Mouse (Mus musculus): ENCODE results near the gene Gm28048. TPM values are rescaled to one million over a fixed set of nuclear protein-coding genes. Genes with fewer than 3 reads are reported as not detected.
A peak's percentile ranks its signal among the peaks of the same experiment; 100 is the strongest.

Gene Gm28048
- polyA plus RNA-seq, 1 experiment = 58.5 TPM

DNA sequence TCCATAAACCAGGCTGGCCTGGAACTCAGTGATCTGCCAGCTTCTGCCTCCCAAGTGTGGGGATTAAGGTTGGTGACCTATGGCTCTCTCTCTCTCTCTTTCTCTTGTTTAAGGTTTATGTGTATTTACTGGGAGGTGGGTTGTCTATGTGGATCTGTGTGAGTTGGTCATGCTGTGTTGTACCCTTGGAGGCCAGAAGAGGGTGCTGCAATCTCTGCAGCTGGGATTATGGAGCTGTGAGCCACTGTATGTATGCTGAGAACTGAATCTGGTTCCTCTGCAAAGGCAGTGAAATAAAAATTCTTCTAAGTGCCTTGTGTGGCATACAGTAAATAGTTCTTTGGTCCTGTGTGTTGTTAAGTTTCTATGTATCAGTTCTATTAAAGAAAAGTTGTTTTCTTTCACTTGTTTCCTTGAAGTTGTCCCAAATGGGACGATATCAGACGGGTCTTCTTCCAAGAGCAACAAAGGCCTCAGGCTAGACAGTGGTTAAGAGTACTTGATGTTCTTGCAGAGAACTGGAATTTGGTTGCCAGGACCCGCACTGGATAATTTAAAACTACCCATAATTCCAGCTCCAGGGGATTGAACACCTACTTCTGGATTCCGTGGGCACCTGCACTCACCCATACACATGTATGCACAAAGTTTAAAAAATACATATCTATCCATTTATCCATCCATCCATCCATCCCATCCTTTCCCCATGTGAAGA lies 31.8 kb upstream of the Gm28048 start:
- H3K27ac ChIP-seq (ENCODE audit: insufficient read depth, low read depth, low read length) = no peak overlapping the region
- TF ChIP-seq POLR2A (IDR thresholded peaks at IDR 0.05; ENCODE audit: borderline replicate concordance, low read depth, low read length) (no peak), CTCF (IDR thresholded peaks at IDR 0.05; ENCODE audit: low read depth, low read length) (no peak)
- no peaks in the 10 kb centered on the region for H3K4me1 ChIP-seq (ENCODE audit: control insufficient read depth, insufficient read depth, low read length)
- H3K4me3 ChIP-seq (ENCODE audit: insufficient read depth, low read length) = no peak overlapping the region

DNA sequence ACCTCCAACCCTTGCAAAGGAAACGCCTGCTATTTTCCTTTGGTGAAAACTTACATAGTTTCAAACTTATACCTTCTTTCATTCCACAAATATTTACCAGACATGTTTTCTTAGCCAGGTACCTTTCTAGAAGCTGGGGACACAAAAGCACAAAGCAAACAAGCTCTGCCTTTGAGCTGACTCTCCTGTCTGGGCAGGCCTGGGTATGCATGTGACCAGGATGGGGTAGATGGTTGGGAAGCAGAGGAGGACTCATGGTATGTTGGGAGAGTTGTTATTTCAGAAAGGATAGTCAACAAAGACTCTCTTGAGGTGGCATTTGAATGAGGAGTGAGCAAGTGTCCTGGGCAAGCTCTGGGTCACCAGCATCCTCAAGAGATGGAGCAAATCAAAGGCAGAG lies 31.2 kb upstream of the Gm28048 start:
- Histone ChIP-seq H3K4me3 (ENCODE audit: insufficient read depth, low read length) (no peak overlapping the region), H3K27ac (ENCODE audit: insufficient read depth, low read depth, low read length) (no peak overlapping the region), H3K4me1 (ENCODE audit: control insufficient read depth, insufficient read depth, low read length) (no peaks in the 10 kb centered on the region)
- TF ChIP-seq CTCF (IDR thresholded peaks at IDR 0.05; ENCODE audit: low read depth, low read length) (no peak), POLR2A (IDR thresholded peaks at IDR 0.05; ENCODE audit: borderline replicate concordance, low read depth, low read length) (no peak)

DNA sequence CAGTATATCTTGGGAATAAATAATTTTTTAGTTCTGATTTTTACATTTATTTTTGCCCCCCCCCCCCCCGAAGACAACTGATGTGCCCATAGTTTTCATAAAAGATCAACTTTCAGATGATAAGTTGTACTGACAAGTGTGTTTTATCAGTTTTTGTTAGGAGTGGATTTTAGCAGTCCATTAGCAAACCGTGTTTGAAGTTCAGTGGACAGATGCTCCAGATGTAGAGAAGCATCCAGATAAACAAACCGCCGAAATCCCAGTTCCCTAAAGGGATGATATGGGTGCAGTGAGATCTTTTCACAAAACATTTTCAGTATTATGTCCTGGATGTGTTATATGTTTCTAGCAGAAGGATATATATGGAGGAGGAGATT lies 26.9 kb upstream of the Gm28048 start:
- Histone ChIP-seq H3K4me1 (ENCODE audit: control insufficient read depth, insufficient read depth, low read length) (peaks cover 2% of the 10 kb centered on the region; the same call in 1 of the 2 replicates), H3K4me3 (ENCODE audit: insufficient read depth, low read length) (peak overlapping the region; percentile 75), H3K27ac (ENCODE audit: insufficient read depth, low read depth, low read length) (no peak overlapping the region)
- no peak for TF ChIP-seq POLR2A (IDR thresholded peaks at IDR 0.05; ENCODE audit: borderline replicate concordance, low read depth, low read length)
- no peak for TF ChIP-seq CTCF (IDR thresholded peaks at IDR 0.05; ENCODE audit: low read depth, low read length)

DNA sequence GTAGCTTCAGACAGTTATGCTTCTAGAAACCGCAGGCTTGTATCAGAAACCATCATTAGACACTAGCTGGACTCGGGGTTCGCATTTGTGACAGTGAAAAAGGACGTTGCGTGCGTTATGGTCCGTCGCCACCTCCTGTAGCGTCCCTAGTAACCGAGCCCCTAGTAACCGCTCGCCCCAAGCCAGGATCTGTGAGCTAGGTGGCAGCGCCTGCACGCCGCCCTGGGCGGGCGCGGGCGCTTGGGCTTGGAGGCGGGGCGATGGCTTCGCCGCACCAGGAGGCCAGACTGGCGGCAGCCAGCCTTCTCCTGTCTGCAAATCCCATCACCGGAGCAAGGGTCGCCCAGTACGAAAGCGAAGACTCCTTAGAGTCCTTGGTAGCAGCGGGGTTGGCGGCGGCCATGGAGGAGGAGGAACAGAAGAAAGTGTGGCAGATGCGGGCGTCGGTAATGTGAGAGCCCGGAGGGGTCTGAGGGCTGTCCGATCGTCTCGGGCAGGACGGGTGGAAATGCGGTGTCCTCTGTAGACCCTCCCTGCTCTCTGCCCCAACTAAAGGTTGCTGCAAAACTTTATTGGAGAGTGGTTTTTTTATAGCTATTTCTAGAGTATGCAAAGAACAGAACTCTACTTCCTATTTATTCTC lies 26.4 kb upstream of the Gm28048 start:
- H3K27ac ChIP-seq (ENCODE audit: insufficient read depth, low read depth, low read length) = peak overlapping the region; percentile 77
- no peak for TF ChIP-seq CTCF (IDR thresholded peaks at IDR 0.05; ENCODE audit: low read depth, low read length)
- TF ChIP-seq POLR2A (IDR thresholded peaks at IDR 0.05; ENCODE audit: borderline replicate concordance, low read depth, low read length) = 0 out of 2 replicates have a peak, but pooled peaks have one; percentile 42
- peak overlapping the region; percentile 75 for H3K4me3 ChIP-seq (ENCODE audit: insufficient read depth, low read length)
- peaks cover 2% of the 10 kb centered on the region; the same call in 1 of the 2 replicates for H3K4me1 ChIP-seq (ENCODE audit: control insufficient read depth, insufficient read depth, low read length)

DNA sequence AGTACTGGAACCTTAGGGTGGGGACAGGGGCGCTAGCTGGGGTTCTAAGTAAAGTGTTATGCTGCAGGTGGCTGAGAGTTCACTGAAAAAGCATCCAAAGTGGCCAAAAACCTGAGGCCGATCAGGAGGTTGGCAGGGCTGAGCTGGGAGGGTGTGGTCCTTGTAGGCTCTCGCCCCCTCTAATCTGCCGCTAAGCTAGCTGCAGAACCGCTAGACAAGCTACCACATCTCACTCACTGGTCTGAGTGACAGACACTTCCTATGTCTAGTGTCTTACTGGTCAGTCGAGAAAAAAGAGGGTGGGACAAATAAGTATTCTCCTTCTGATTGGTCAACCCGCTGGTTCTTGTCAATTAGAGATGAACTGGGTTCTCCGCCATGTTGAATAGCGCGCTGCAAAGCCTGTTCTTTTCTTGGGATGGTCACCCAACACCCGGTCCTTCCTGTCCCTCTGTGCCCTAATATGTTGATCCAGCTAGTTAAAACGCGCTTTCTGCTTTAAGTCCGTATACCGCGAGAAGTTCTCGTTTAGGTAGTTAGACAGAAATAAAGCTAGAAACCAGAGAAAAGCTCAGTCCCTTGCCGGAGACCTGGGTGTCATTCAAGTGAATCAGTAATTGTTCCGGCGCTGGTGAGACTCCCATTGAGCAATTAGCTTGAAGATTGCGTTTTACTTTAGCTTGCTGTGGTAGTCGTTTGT lies 25.7 kb upstream of the Gm28048 start, which contains the start of gene Fam161a:
TSS of gene Fam161a (plus strand) at position 51 of the 700 bp plus-strand sequence.
- peaks cover 2% of the 10 kb centered on the region; the same call in 1 of the 2 replicates for H3K4me1 ChIP-seq (ENCODE audit: control insufficient read depth, insufficient read depth, low read length)
- TF ChIP-seq POLR2A (IDR thresholded peaks at IDR 0.05; ENCODE audit: borderline replicate concordance, low read depth, low read length) (no peak), CTCF (IDR thresholded peaks at IDR 0.05; ENCODE audit: low read depth, low read length) (no peak)
- peak within 1 kb of the TSS; percentile 77 for H3K27ac ChIP-seq (ENCODE audit: insufficient read depth, low read depth, low read length)
- H3K4me3 ChIP-seq (ENCODE audit: insufficient read depth, low read length) = peak within 1 kb of the TSS; percentile 75

DNA sequence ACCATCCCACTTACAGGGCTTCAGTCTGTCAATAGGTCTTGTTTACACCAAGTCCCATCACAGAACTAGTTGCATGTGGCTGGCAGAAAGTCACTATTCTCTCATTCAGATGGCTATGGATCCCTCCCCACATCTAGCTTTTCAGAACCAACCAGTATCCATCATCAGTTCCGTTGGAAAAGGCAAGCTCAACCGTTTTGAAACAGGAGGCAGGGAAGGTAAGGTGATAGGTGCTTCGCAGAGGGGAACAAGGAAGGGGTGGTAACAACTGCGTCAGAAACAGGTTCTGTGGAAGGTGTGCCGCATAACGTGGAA lies 25.2 kb upstream of the Gm28048 start:
- TF ChIP-seq CTCF (IDR thresholded peaks at IDR 0.05; ENCODE audit: low read depth, low read length) (no peak), POLR2A (IDR thresholded peaks at IDR 0.05; ENCODE audit: borderline replicate concordance, low read depth, low read length) (no peak)
- Histone ChIP-seq H3K4me1 (ENCODE audit: control insufficient read depth, insufficient read depth, low read length) (peaks cover 2% of the 10 kb centered on the region; the same call in 1 of the 2 replicates), H3K4me3 (ENCODE audit: insufficient read depth, low read length) (peak overlapping the region; percentile 75), H3K27ac (ENCODE audit: insufficient read depth, low read depth, low read length) (0 out of 2 replicates have a peak overlapping the region, but pooled peaks have one; percentile 10)

DNA sequence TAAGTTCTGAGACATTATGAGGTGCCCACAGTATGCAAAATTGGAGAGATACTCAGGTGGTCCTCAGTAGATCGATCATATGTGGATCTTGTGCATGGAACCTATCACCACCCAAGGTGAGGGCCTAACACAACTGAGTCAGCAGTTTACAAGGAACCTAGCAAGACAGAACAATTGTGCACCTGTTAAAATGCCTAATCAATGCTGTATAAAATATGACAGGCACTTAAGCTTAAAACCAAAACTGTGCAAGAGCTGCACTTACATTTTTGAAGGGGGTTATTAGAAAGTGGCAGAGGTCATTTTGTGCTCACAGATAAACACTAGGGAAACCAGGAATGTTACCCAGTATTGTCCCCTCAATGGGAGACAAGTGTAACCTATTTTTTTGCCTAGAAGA lies 23.4 kb upstream of the Gm28048 start:
- TF ChIP-seq POLR2A (IDR thresholded peaks at IDR 0.05; ENCODE audit: borderline replicate concordance, low read depth, low read length) (no peak), CTCF (IDR thresholded peaks at IDR 0.05; ENCODE audit: low read depth, low read length) (no peak)

DNA sequence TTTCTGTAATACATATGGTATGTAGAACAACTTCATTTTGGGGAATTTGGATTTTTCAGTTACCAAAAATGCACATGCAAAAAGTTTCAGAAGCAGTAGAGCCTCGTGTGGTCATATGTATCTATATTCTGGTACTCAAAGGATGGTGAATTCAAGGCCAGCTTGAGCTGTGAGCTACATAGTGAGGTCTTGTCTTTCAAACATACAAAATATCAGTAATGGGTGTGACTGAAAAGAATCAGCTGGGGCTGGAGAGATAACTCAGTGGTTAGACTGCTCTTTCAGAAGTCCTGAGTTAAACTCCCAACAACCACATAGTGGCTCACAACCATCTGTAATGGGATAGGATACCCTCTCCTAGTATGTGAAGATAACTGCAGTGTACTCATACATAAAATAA lies 16.4 kb upstream of the Gm28048 start:
- no peak overlapping the region for H3K4me3 ChIP-seq (ENCODE audit: insufficient read depth, low read length)
- H3K4me1 ChIP-seq (ENCODE audit: control insufficient read depth, insufficient read depth, low read length) = no peaks in the 10 kb centered on the region
- TF ChIP-seq CTCF (IDR thresholded peaks at IDR 0.05; ENCODE audit: low read depth, low read length) (no peak), POLR2A (IDR thresholded peaks at IDR 0.05; ENCODE audit: borderline replicate concordance, low read depth, low read length) (no peak)
- H3K27ac ChIP-seq (ENCODE audit: insufficient read depth, low read depth, low read length) = no peak overlapping the region

More for the DNA sequence above, 23.4 kb upstream of the Gm28048 start:
- H3K4me1 ChIP-seq (ENCODE audit: control insufficient read depth, insufficient read depth, low read length) = peaks cover 2% of the 10 kb centered on the region; the same call in 1 of the 2 replicates
- no peak overlapping the region for H3K27ac ChIP-seq (ENCODE audit: insufficient read depth, low read depth, low read length)
- no peak overlapping the region for H3K4me3 ChIP-seq (ENCODE audit: insufficient read depth, low read length)

DNA sequence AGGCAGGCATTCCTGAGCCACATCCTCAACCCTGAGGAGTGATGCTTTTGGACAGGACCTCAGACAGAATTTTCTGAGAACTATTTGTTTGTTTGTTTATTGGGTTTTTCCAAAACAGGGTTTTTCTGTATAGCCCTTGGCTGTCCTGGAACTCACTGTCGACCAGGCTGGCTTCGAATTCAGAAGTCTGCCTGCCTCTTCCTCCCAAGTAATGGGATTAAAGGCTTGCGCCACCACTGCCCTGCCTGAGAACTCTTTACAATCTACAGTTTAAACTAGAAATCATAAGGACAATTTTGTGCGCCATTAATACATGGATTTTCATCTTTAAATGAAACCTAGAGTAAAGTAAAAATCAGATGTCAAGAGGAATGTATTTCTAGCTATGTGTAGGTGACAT lies 13.6 kb upstream of the Gm28048 start:
- Histone ChIP-seq H3K4me1 (ENCODE audit: control insufficient read depth, insufficient read depth, low read length) (peaks cover 4% of the 10 kb centered on the region), H3K4me3 (ENCODE audit: insufficient read depth, low read length) (no peak overlapping the region), H3K27ac (ENCODE audit: insufficient read depth, low read depth, low read length) (no peak overlapping the region)
- no peak for TF ChIP-seq CTCF (IDR thresholded peaks at IDR 0.05; ENCODE audit: low read depth, low read length)
- no peak for TF ChIP-seq POLR2A (IDR thresholded peaks at IDR 0.05; ENCODE audit: borderline replicate concordance, low read depth, low read length)
